Mouse (Mus musculus): ENCODE measurements around the gene Mrpl22.

GRCm38 (mm10) chr11:58135296-58135695 lies 36.2 kb upstream of the Mrpl22 start:
- TF ChIP-seq CTCF (IDR thresholded peaks at IDR 0.05; ENCODE audit: control insufficient read depth, insufficient read depth, insufficient replicate concordance, low read depth, low read length) (no peak), POLR2A (IDR thresholded peaks at IDR 0.05; ENCODE audit: control insufficient read depth, low read depth, low read length) (no peak)
